Mouse (Mus musculus) hindbrain, postnatal 0 days (tissue): ENCODE data around the gene Dedd. TPM values are rescaled to one million over a fixed set of nuclear protein-coding genes. Genes with fewer than 3 reads are reported as not detected.

Experiments
- ATAC-seq: fragments of 200-750 bp; cut with Nextera tagmentation; 2 replicates; pipeline ENCODE4 v1.8.0; 2017; ENCODE audit warnings: mild to moderate bottlenecking, moderate TSS enrichment, moderate library complexity
- DNase-seq: peaks from one replicate; pipeline ENCODE4 v3.0.0-alpha.2; 2015; ENCODE audit warnings: low spot score
- H3K27ac ChIP-seq: fragments of 300-500 bp; sonication (generic); 2 replicates; pipeline ENCODE4 v1.5.1; 2014; ENCODE audit warnings: mild to moderate bottlenecking
- H3K27me3 ChIP-seq: fragments of 300-500 bp; sonication (generic); 2 replicates; pipeline ENCODE4 v1.6.1; 2014; ENCODE audit warnings: low read length, mixed read lengths; ENCODE audit not compliant: insufficient read depth
- H3K36me3 ChIP-seq: fragments of 300-500 bp; sonication (generic); 2 replicates; pipeline ENCODE4 v1.6.1; 2014; ENCODE audit warnings: low read length, mixed read lengths; ENCODE audit not compliant: insufficient read depth
- H3K4me1 ChIP-seq: fragments of 300-500 bp; sonication (generic); 2 replicates; pipeline ENCODE4 v1.6.1; 2014; ENCODE audit warnings: antibody characterized with exemption, low read length, mixed read lengths; ENCODE audit not compliant: insufficient read depth
- H3K4me2 ChIP-seq: fragments of 300-500 bp; sonication (generic); 2 replicates; pipeline ENCODE4 v1.6.1; 2014; ENCODE audit warnings: low read depth, mild to moderate bottlenecking, low read length, moderate library complexity, mixed read lengths
- H3K4me3 ChIP-seq: fragments of 300-500 bp; sonication (generic); 2 replicates; pipeline ENCODE4 v1.5.1; 2014; ENCODE audit warnings: low read length
- H3K9ac ChIP-seq: fragments of 300-500 bp; sonication (generic); replicated peaks from 2 replicates; pipeline ENCODE4 v1.6.1; 2014; ENCODE audit warnings: mild to moderate bottlenecking, low read length, moderate library complexity, mixed read lengths
- H3K9me3 ChIP-seq: fragments of 300-500 bp; sonication (generic); 2 replicates; pipeline ENCODE4 v1.6.1; 2016; ENCODE audit warnings: low read length, mixed read lengths
- CTCF ChIP-seq: IDR thresholded peaks from 2 replicates; pipeline ENCODE4 v1.5.1; 2016; ENCODE audit warnings: antibody characterized with exemption, control low read depth, low read depth
- WGBS: fragments of 180-500 bp; shearing (Covaris S2); extraction: QIAGEN DNeasy Blood & Tissue Kit; methylation state at CpG from one replicate; pipeline ENCODE4 v1.1.7; 2014; 5-methylcytosine and 5-hydroxymethylcytosine counted together
- polyA plus RNA-seq: library from polyadenylated mRNA; unstranded; fragments of >200 nt; fragmentation: Nextera tagmentation; extraction: Ambion mirVana; gene quantifications from 2 replicates; pipeline ENCODE4 v1.2.1, GENCODE M21; 2015
- total RNA-seq: library from RNA; depleted of rRNA; stranded (reverse); fragments of >200 nt; gene quantifications from 2 replicates; pipeline ENCODE4 v1.2.3, GENCODE M21; 2014; rRNA removed

Gene Dedd
- total and polyA plus RNA-seq, 2 experiments from 2014 or later: 30.2 to 39.9 TPM

- Histone ChIP-seq H3K27me3 (no peaks in the 10 kb centered on the region), H3K4me3 (no peak overlapping the region), H3K4me2 (no peak overlapping the region), H3K4me1 (peaks cover 2% of the 10 kb centered on the region; the same call in 1 of the 2 replicates), H3K9ac (no peak overlapping the region), H3K9me3 (no peaks in the 10 kb centered on the region), H3K36me3 (no peaks in the 10 kb centered on the region), H3K27ac (no peak overlapping the region)
- 62% methylated on average over 9 of the region's 9 CpGs for WGBS
- DNase-seq (no peak), ATAC-seq (no peak)
- TF ChIP-seq CTCF: peak; percentile 24; the same call in 1 of the 2 replicates
These were observed 56.2 kb downstream of the Dedd start for GRCm38 (mm10) chr1:171385171-171385570.

- DNase-seq (peak; percentile 58), ATAC-seq (peak; percentile 64)
- H3K4me1 ChIP-seq: no peaks in the 10 kb centered on the region
- no peak overlapping the region for H3K9ac ChIP-seq
- no peak overlapping the region for H3K4me3 ChIP-seq
- no peaks in the 10 kb centered on the region for H3K27me3 ChIP-seq
- no peaks in the 10 kb centered on the region for H3K36me3 ChIP-seq
- H3K27ac ChIP-seq: no peak overlapping the region
- H3K4me2 ChIP-seq: no peak overlapping the region
- no peaks in the 10 kb centered on the region for H3K9me3 ChIP-seq
- peak; percentile 59 for TF ChIP-seq CTCF
- 28% methylated on average over 6 of the region's 6 CpGs for WGBS
These were observed 58.2 kb downstream of the Dedd start for GRCm38 (mm10) chr1:171387099-171387498.

GRCm38 (mm10) chr1:171388376-171389102 is 59.6 kb downstream of the Dedd start, which contains the start of gene Arhgap30:
Arhgap30 (plus strand) TSS chr1:171388954.
- 84% methylated on average over 15 of the region's 15 CpGs for WGBS
- no peak within 1 kb of the TSS for H3K4me3 ChIP-seq
- H3K27me3 ChIP-seq: no peaks in the 10 kb centered on the region
- no peak within 1 kb of the TSS for H3K27ac ChIP-seq
- ATAC-seq (no peak), DNase-seq (no peak)
- no peaks in the 10 kb centered on the region for H3K9me3 ChIP-seq
- no peak for TF ChIP-seq CTCF
- no peaks in the 10 kb centered on the region for H3K36me3 ChIP-seq
- H3K4me1 ChIP-seq: no peaks in the 10 kb centered on the region
- no peak within 1 kb of the TSS for H3K4me2 ChIP-seq
- no peak within 1 kb of the TSS for H3K9ac ChIP-seq

DNA sequence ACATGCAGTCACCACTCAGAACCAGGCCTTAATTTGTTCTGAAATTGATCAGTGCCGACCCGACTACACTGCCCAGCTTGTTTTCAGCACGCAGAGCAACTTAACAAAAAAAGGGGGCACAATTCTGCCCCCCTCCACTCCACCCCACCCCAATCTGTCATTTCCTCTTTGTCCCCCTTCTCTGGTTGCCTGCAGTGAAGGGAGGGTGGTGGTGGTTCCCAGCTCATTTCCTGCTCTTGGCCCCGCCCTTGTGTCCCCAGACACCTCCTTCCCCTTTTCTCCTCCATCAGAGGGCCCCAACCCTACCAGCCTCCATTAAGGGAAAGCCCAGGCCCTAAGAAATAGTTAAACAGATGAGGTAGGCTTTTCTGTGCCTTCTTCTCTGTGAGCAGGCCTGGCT is 61.2 kb downstream of the Dedd start:
- Histone ChIP-seq H3K9me3 (no peaks in the 10 kb centered on the region), H3K4me1 (no peaks in the 10 kb centered on the region), H3K4me2 (no peak overlapping the region), H3K4me3 (no peak overlapping the region), H3K9ac (no peak overlapping the region), H3K27me3 (no peaks in the 10 kb centered on the region), H3K36me3 (no peaks in the 10 kb centered on the region), H3K27ac (no peak overlapping the region)
- DNase-seq: no peak
- 79% methylated on average over 4 of the region's 4 CpGs for WGBS
- ATAC-seq: no peak
- no peak for TF ChIP-seq CTCF

Other genes with a start within 250 kb of the Dedd start
- gene Cfap126, start 215.2 kb upstream of the Dedd start, total RNA-seq: 2.7 and 6.7 TPM in 2 replicates
- 12.2 and 15.3 TPM in 2 replicates for gene Cfap126, start 215.2 kb upstream of the Dedd start, polyA plus RNA-seq
- 227 and 243 TPM in 2 replicates for gene Sdhc, start 178.5 kb upstream of the Dedd start, total RNA-seq
- gene Sdhc, start 178.5 kb upstream of the Dedd start, polyA plus RNA-seq: 309 and 320 TPM in 2 replicates
- 4.8 and 5.5 TPM in 2 replicates for gene Mpz, start 178.4 kb upstream of the Dedd start, total RNA-seq
- 5.1 and 5.9 TPM in 2 replicates for gene Mpz, start 178.4 kb upstream of the Dedd start, polyA plus RNA-seq
- 19.4 and 23.5 TPM in 2 replicates for gene Pcp4l1, start 132.9 kb upstream of the Dedd start, total RNA-seq
- gene Pcp4l1, start 132.9 kb upstream of the Dedd start, polyA plus RNA-seq: 53.6 and 65.6 TPM in 2 replicates
- not detected in 2 replicates for gene Nr1i3, start 115.2 kb upstream of the Dedd start, total RNA-seq
- 0.40 and 0.43 TPM in 2 replicates for gene Nr1i3, start 115.2 kb upstream of the Dedd start, polyA plus RNA-seq
- 44.2 and 53.6 TPM in 2 replicates for gene Tomm40l, start 106.6 kb upstream of the Dedd start, total RNA-seq
- 41.1 and 45.5 TPM in 2 replicates for gene Tomm40l, start 106.6 kb upstream of the Dedd start, polyA plus RNA-seq
- gene Apoa2, start 104.1 kb upstream of the Dedd start, total RNA-seq: not detected in 2 replicates
- 8.1 and 8.8 TPM in 2 replicates for gene Apoa2, start 104.1 kb upstream of the Dedd start, polyA plus RNA-seq
- gene Fcer1g, start 94.8 kb upstream of the Dedd start, total RNA-seq: 24.2 and 30.6 TPM in 2 replicates
- 31.4 and 34.6 TPM in 2 replicates for gene Fcer1g, start 94.8 kb upstream of the Dedd start, polyA plus RNA-seq
- 7.4 and 8.9 TPM in 2 replicates for gene Adamts4, start 78.7 kb upstream of the Dedd start, total RNA-seq
- 4.4 and 5.1 TPM in 2 replicates for gene Adamts4, start 78.7 kb upstream of the Dedd start, polyA plus RNA-seq
- gene Ndufs2, start 77.8 kb upstream of the Dedd start, total RNA-seq: 234 and 269 TPM in 2 replicates
- gene Ndufs2, start 77.8 kb upstream of the Dedd start, polyA plus RNA-seq: 279 and 286 TPM in 2 replicates
- gene B4galt3, start 58.8 kb upstream of the Dedd start, total RNA-seq: 80.5 and 101 TPM in 2 replicates
- gene B4galt3, start 58.8 kb upstream of the Dedd start, polyA plus RNA-seq: 88.8 and 91.9 TPM in 2 replicates
- gene Ppox, start 48.0 kb upstream of the Dedd start, total RNA-seq: 35.0 and 44.3 TPM in 2 replicates
- gene Ppox, start 48.0 kb upstream of the Dedd start, polyA plus RNA-seq: 32.4 and 34.3 TPM in 2 replicates
- gene Usp21, start 41.2 kb upstream of the Dedd start, total RNA-seq: 48.6 and 58.7 TPM in 2 replicates
- 71.7 and 73.3 TPM in 2 replicates for gene Usp21, start 41.2 kb upstream of the Dedd start, polyA plus RNA-seq
- 88.3 and 90.1 TPM in 2 replicates for gene Ufc1, start 34.1 kb upstream of the Dedd start, total RNA-seq
- gene Ufc1, start 34.1 kb upstream of the Dedd start, polyA plus RNA-seq: 142 and 146 TPM in 2 replicates
- 49.0 and 51.8 TPM in 2 replicates for gene Nit1, start 16.5 kb downstream of the Dedd start, total RNA-seq
- 44.7 and 45.9 TPM in 2 replicates for gene Nit1, start 16.5 kb downstream of the Dedd start, polyA plus RNA-seq
- 11.9 and 13.1 TPM in 2 replicates for gene Pfdn2, start 16.5 kb downstream of the Dedd start, total RNA-seq
- 136 and 140 TPM in 2 replicates for gene Pfdn2, start 16.5 kb downstream of the Dedd start, polyA plus RNA-seq
- gene Klhdc9, start 31.7 kb downstream of the Dedd start, total RNA-seq: 4.3 and 5.1 TPM in 2 replicates
- gene Klhdc9, start 31.7 kb downstream of the Dedd start, polyA plus RNA-seq: 5.3 and 7.8 TPM in 2 replicates
- 2.8 and 5.0 TPM in 2 replicates for gene Nectin4, start 41.0 kb downstream of the Dedd start, total RNA-seq
- gene Nectin4, start 41.0 kb downstream of the Dedd start, polyA plus RNA-seq: 3.8 and 4.9 TPM in 2 replicates
- 0.52 and 1.3 TPM in 2 replicates for gene Arhgap30, start 59.8 kb downstream of the Dedd start, total RNA-seq
- 0.77 and 0.84 TPM in 2 replicates for gene Arhgap30, start 59.8 kb downstream of the Dedd start, polyA plus RNA-seq
- 133 and 148 TPM in 2 replicates for gene Usf1, start 82.2 kb downstream of the Dedd start, total RNA-seq
- 132 and 141 TPM in 2 replicates for gene Usf1, start 82.2 kb downstream of the Dedd start, polyA plus RNA-seq
- 1.5 TPM in 1 of 2 replicates, not detected in the other for gene Tstd1, start 89.7 kb downstream of the Dedd start, total RNA-seq
- 2.3 and 2.7 TPM in 2 replicates for gene Tstd1, start 89.7 kb downstream of the Dedd start, polyA plus RNA-seq
- 5.7 and 8.2 TPM in 2 replicates for gene F11r, start 108.4 kb downstream of the Dedd start, total RNA-seq
- gene F11r, start 108.4 kb downstream of the Dedd start, polyA plus RNA-seq: 14.2 and 14.4 TPM in 2 replicates
- gene Alyref2, start 174.3 kb downstream of the Dedd start, total RNA-seq: 10.1 and 10.4 TPM in 2 replicates
- 20.5 and 20.6 TPM in 2 replicates for gene Alyref2, start 174.3 kb downstream of the Dedd start, polyA plus RNA-seq
- not detected in 2 replicates for gene Itln1, start 206.1 kb downstream of the Dedd start, total RNA-seq
- gene Itln1, start 206.1 kb downstream of the Dedd start, polyA plus RNA-seq: not detected in 2 replicates
- gene Cd244a, start 230.0 kb downstream of the Dedd start, total RNA-seq: 0.05 TPM in 1 of 2 replicates, not detected in the other
- not detected in 2 replicates for gene Cd244a, start 230.0 kb downstream of the Dedd start, polyA plus RNA-seq